Mouse (Mus musculus) MEL (cell line): ENCODE measurements around the gene Zfp366. TPM values are rescaled to one million over a fixed set of nuclear protein-coding genes. Genes with fewer than 3 reads are reported as not detected.

Experiments used
- DNase-seq: peaks from one replicate; pipeline ENCODE4 v3.0.0; 2011; ENCODE audit warnings: low read depth, low spot score
- H3K27ac ChIP-seq: 2 replicates; pipeline ENCODE4 v1.5.1; 2012; ENCODE audit warnings: low read depth, mild to moderate bottlenecking, control low read depth, low read length, moderate library complexity; ENCODE audit not compliant: control insufficient read depth
- H3K27me3 ChIP-seq, 2 experiments: fragments of 150-350 bp in 1 of 2; sonication (generic) in 1 of 2; 2 replicates each; pipeline ENCODE4 v1.6.1; 2012; ENCODE audit warnings: low read length in 2 of 2, mild to moderate bottlenecking in 2 of 2, improper control_type of control experiment in 1 of 2, moderate library complexity in 1 of 2; ENCODE audit not compliant: insufficient read depth in 2 of 2, control insufficient read depth in 1 of 2
- H3K36me3 ChIP-seq, 2 experiments: 2 replicates each; pipeline ENCODE4 v1.6.1; 2012 to 2014; ENCODE audit warnings: low read length in 2 of 2, improper control_type of control experiment in 1 of 2, inconsistent platforms in 1 of 2, mild to moderate bottlenecking in 1 of 2; ENCODE audit not compliant: insufficient read depth in 2 of 2, control insufficient read depth in 1 of 2
- H3K4me1 ChIP-seq, 2 experiments: fragments of 150-350 bp in 1 of 2; sonication (generic) in 1 of 2; 2 replicates each; pipeline ENCODE4 v1.6.1; 2012; ENCODE audit warnings: low read length in 2 of 2, improper control_type of control experiment in 1 of 2, mild to moderate bottlenecking in 1 of 2; ENCODE audit not compliant: insufficient read depth in 2 of 2, control insufficient read depth in 1 of 2
- H3K4me3 ChIP-seq, 2 experiments: fragments of 150-350 bp in 1 of 2; sonication (generic) in 1 of 2; 2 replicates each; pipeline ENCODE4 v1.5.1; 2012; ENCODE audit warnings: low read depth in 2 of 2, low read length in 2 of 2, mild to moderate bottlenecking in 2 of 2, moderate library complexity in 2 of 2, control low read depth in 1 of 2, improper control_type of control experiment in 1 of 2; ENCODE audit not compliant: control insufficient read depth in 1 of 2, insufficient read depth in 1 of 2
- H3K79me2 ChIP-seq: 2 replicates; pipeline ENCODE4 v1.6.1; 2012; ENCODE audit warnings: mild to moderate bottlenecking, low read length, moderate library complexity; ENCODE audit not compliant: control insufficient read depth, poor library complexity, insufficient read depth
- H3K9ac ChIP-seq: 2 replicates; pipeline ENCODE4 v1.6.1; 2012; ENCODE audit warnings: low read depth, mild to moderate bottlenecking, control low read depth, low read length, moderate library complexity; ENCODE audit not compliant: control insufficient read depth, poor library complexity, severe bottlenecking
- H3K9me3 ChIP-seq: fragments of 150-350 bp; sonication (generic); replicated peaks from 2 replicates; pipeline ENCODE4 v1.6.1; 2012; ENCODE audit warnings: mild to moderate bottlenecking, low read length, improper control_type of control experiment, moderate library complexity; ENCODE audit not compliant: insufficient read depth
- BHLHE40 ChIP-seq: IDR thresholded peaks from 2 replicates; pipeline ENCODE4 v1.6.1; 2012; ENCODE audit warnings: low read depth, mild to moderate bottlenecking, inconsistent platforms, low read length, improper control_type of control experiment, borderline replicate concordance
- CHD2 ChIP-seq: IDR thresholded peaks from 2 replicates; pipeline ENCODE4 v1.6.1; 2011; ENCODE audit warnings: low read length, improper control_type of control experiment
- E2F4 ChIP-seq: IDR thresholded peaks from 2 replicates; pipeline ENCODE4 v1.6.1; 2011; ENCODE audit warnings: low read depth, low read length, improper control_type of control experiment, borderline replicate concordance
- ELF1 ChIP-seq: IDR thresholded peaks from 2 replicates; pipeline ENCODE4 v1.6.1; 2014; ENCODE audit warnings: low read depth, mild to moderate bottlenecking, inconsistent platforms, low read length, improper control_type of control experiment, moderate library complexity
- EP300 ChIP-seq, 2 experiments: IDR thresholded peaks; 2 replicates each; pipeline ENCODE4 v1.6.1; 2011; ENCODE audit warnings: improper control_type of control experiment in 2 of 2, low read length in 2 of 2, low read depth in 1 of 2, mild to moderate bottlenecking in 1 of 2
- GABPA ChIP-seq: IDR thresholded peaks from 2 replicates; pipeline ENCODE4 v1.6.1; 2012; ENCODE audit warnings: low read depth, mild to moderate bottlenecking, inconsistent platforms, low read length, improper control_type of control experiment, moderate library complexity
- JUND ChIP-seq: IDR thresholded peaks from 2 replicates; pipeline ENCODE4 v1.6.1; 2011; ENCODE audit warnings: low read depth, mild to moderate bottlenecking, improper control_type of control experiment, low read length
- KAT2A ChIP-seq: conservative IDR thresholded peaks from 2 replicates; pipeline ENCODE4 v1.6.1; 2012; ENCODE audit warnings: low read depth, low read length, improper control_type of control experiment, inconsistent platforms
- MAX ChIP-seq: IDR thresholded peaks from 2 replicates; pipeline ENCODE4 v1.6.1; 2011; ENCODE audit warnings: low read length, improper control_type of control experiment
- MAZ ChIP-seq: IDR thresholded peaks from 2 replicates; pipeline ENCODE4 v1.6.1; 2012; ENCODE audit warnings: low read depth, mild to moderate bottlenecking, inconsistent platforms, low read length, improper control_type of control experiment
- MXI1 ChIP-seq: IDR thresholded peaks from 2 replicates; pipeline ENCODE4 v1.6.1; 2011; ENCODE audit warnings: mild to moderate bottlenecking, low read depth, low read length, improper control_type of control experiment
- MYC ChIP-seq: IDR thresholded peaks from 2 replicates; pipeline ENCODE4 v1.6.1; 2011; ENCODE audit warnings: low read depth, mild to moderate bottlenecking, low read length, improper control_type of control experiment, moderate library complexity
- SIN3A ChIP-seq: IDR thresholded peaks from 2 replicates; pipeline ENCODE4 v1.6.1; 2012; ENCODE audit warnings: low read length, improper control_type of control experiment, inconsistent platforms
- TAL1 ChIP-seq: IDR thresholded peaks from 2 replicates; pipeline ENCODE4 v1.6.1; 2012; ENCODE audit warnings: mild to moderate bottlenecking, inconsistent platforms, low read length, moderate library complexity, mixed read lengths
- TBP ChIP-seq: IDR thresholded peaks from 2 replicates; pipeline ENCODE4 v1.8.0; 2011; ENCODE audit warnings: low read depth, low read length, improper control_type of control experiment
- USF1 ChIP-seq: IDR thresholded peaks from 2 replicates; pipeline ENCODE4 v1.6.1; 2014; ENCODE audit warnings: low read depth, mild to moderate bottlenecking, inconsistent platforms, low read length, improper control_type of control experiment, moderate library complexity
- USF2 ChIP-seq, 2 experiments: IDR thresholded peaks; 2 replicates each; pipeline ENCODE4 v1.6.1; 2011 to 2012; ENCODE audit warnings: improper control_type of control experiment in 2 of 2, low read length in 2 of 2, borderline replicate concordance in 1 of 2, inconsistent platforms in 1 of 2, low read depth in 1 of 2, mild to moderate bottlenecking in 1 of 2; ENCODE audit not compliant: insufficient read depth in 1 of 2
- ZC3H11A ChIP-seq: IDR thresholded peaks from 2 replicates; pipeline ENCODE4 v1.6.1; 2012; ENCODE audit warnings: low read depth, mild to moderate bottlenecking, inconsistent platforms, low read length, improper control_type of control experiment
- ZNF384 ChIP-seq: IDR thresholded peaks from 2 replicates; pipeline ENCODE4 v1.6.1; 2012; ENCODE audit warnings: low read depth, mild to moderate bottlenecking, inconsistent platforms, low read length, improper control_type of control experiment
- polyA plus RNA-seq, 2 experiments: library from polyadenylated mRNA; stranded (reverse) in 1 of 2; unstranded in 1 of 2; fragments of >175 nt in 1 of 2; fragments of >200 nt in 1 of 2; gene quantifications; 2 replicates each; pipeline versions ENCODE4 v1.2.1 to v1.2.4; 2012; ENCODE audit warnings: low replicate concordance in 2 of 2, low read depth in 1 of 2; ENCODE audit not compliant: insufficient read length in 2 of 2, insufficient read depth in 1 of 2, missing spikeins in 1 of 2
- total RNA-seq: library from RNA; depleted of rRNA; stranded (reverse); fragments of 300-350 nt; gene quantifications from 2 replicates; pipeline ENCODE4 v1.2.3, GENCODE M21; 2012

The Zfp366 gene
- total and polyA plus RNA-seq, 3 experiments: not detected

DNA sequence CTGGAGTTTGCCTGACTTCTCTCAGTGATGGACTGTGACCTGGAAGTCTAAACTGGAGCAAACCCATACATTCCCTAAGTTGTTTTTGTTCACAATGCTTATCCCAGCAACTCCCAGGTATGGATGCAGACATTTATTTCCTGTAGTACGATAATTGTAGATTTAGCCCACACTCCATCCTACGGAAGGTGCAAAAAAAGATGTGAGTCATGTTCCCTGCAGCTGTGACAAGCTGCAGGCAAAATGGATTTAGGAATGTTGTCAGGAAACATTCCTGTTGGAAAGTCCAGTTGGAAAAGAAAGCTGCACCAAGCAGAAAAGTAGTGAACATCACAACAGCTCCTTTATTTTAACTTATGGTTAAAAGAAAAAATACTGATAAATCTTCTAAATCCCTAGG, 26.9 kb upstream of the Zfp366 start:
- Histone ChIP-seq H3K4me3 (no peak overlapping the region), H3K27ac (no peak overlapping the region), H3K36me3 (no peaks in the 10 kb centered on the region), H3K27me3 (no peaks in the 10 kb centered on the region), H3K9me3 (no peaks in the 10 kb centered on the region), H3K4me1 (no peaks in the 10 kb centered on the region), H3K9ac (no peak overlapping the region), H3K79me2 (no peaks in the 10 kb centered on the region)
- TF ChIP-seq ZNF384 (no peak), ZC3H11A (no peak), USF1 (no peak), TAL1 (no peak), MAZ (no peak), ELF1 (no peak), EP300 (IDR thresholded peaks at IDR 0.05; ENCODE audit: low read depth in 1 of 2, low read length in 2 of 2) (no peak), USF2 (IDR thresholded peaks at IDR 0.05; ENCODE audit: borderline replicate concordance in 1 of 2, insufficient read depth in 1 of 2, low read depth in 1 of 2, low read length in 2 of 2) (no peak), KAT2A (no peak), MXI1 (no peak), BHLHE40 (no peak), JUND (no peak), SIN3A (no peak), MAX (no peak), TBP (no peak), MYC (no peak)
- DNase-seq: no peak

DNA sequence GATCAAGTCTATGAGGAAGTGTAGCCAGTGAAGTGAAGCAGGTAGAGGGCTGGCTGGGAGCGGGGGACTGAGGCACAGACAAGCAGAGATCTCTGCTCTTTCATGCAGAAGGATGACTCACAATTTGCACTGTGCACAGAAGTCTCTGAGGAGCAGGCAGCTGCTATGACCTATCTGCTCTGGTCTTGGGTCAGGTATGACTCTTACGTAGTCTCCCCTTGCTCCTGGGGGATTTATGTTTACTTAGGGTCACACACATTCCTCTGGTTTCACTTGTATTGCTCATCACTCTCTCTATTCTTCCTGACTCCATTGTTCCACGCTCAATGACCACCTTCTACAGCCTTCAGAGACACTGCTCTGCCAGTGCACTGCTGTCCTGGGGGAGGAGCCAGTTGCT, 25.9 kb upstream of the Zfp366 start:
- H3K27me3 ChIP-seq: no peaks in the 10 kb centered on the region
- TF ChIP-seq USF2 (IDR thresholded peaks at IDR 0.05; ENCODE audit: borderline replicate concordance in 1 of 2, insufficient read depth in 1 of 2, low read depth in 1 of 2, low read length in 2 of 2) (no peak), EP300 (IDR thresholded peaks at IDR 0.05; ENCODE audit: low read depth in 1 of 2, low read length in 2 of 2) (no peak), GABPA (no peak), CHD2 (no peak), E2F4 (no peak)

More for the DNA sequence above, 25.9 kb upstream of the Zfp366 start:
- no peaks in the 10 kb centered on the region for H3K79me2 ChIP-seq
- H3K27ac ChIP-seq: no peak overlapping the region
- no peak overlapping the region for H3K4me3 ChIP-seq
- DNase-seq: no peak
- H3K9ac ChIP-seq: no peak overlapping the region
- H3K4me1 ChIP-seq: no peaks in the 10 kb centered on the region
- H3K36me3 ChIP-seq: no peaks in the 10 kb centered on the region
- H3K9me3 ChIP-seq: no peaks in the 10 kb centered on the region
